ENCODE assay signal across 19 mouse cellular contexts in genomic region chr19:23956299-23956975, GRCm38 (mm10).
DNase-seq lines count a peak whose midpoint lies in the region; ATAC-seq and TF ChIP-seq lines count a peak whose summit lies in the region.
"Had no signal": no experiment of that assay in that cellular context is flagged by ENCODE, and none has a peak within 500 bp of the region (broad histone marks: within the 10 kb centered on the region; RNA-seq: fewer than 3 reads in every experiment).

No protein-coding gene starts in this region.

- no peaks in the 10 kb centered on the region for H3K9me3 ChIP-seq in ES-E14 (ENCODE audit: control insufficient read depth, insufficient read depth, low read depth, low read length)
- H3K9me3 ChIP-seq in liver, embryonic 14.5 days (ENCODE audit: control insufficient read depth, low read length), result no peaks in the 10 kb centered on the region
- H3K9me3 ChIP-seq: forebrain, embryonic 13.5 days; liver, embryonic 13.5 days; neural tube, embryonic 13.5 days had no signal

- H3K27me3 ChIP-seq in liver, embryonic 14.5 days (ENCODE audit: control insufficient read depth, insufficient read depth, low read length), result no peaks in the 10 kb centered on the region
- H3K27me3 ChIP-seq: forebrain, embryonic 13.5 days; liver, embryonic 13.5 days; neural tube, embryonic 13.5 days had no signal

- peak overlapping the region; percentile 36; the same call in 1 of the 2 replicates for H3K9ac ChIP-seq in ES-E14 (ENCODE audit: insufficient read depth, low read depth, low read length, poor library complexity, severe bottlenecking)
- H3K9ac ChIP-seq in liver, embryonic 14.5 days (replicated peaks), result no peak overlapping the region
- H3K9ac ChIP-seq: forebrain, embryonic 13.5 days; liver, embryonic 13.5 days; neural tube, embryonic 13.5 days had no signal

- H3K4me1 ChIP-seq in lung, adult 2 months (ENCODE audit: control insufficient read depth, insufficient read depth, low read length), result no peaks in the 10 kb centered on the region
- H3K4me1 ChIP-seq in ES-E14 (ENCODE audit: control insufficient read depth in 2 of 2, insufficient read depth in 2 of 2, low read length in 2 of 2, poor library complexity in 1 of 2), result peaks cover 2 to 15% of the 10 kb centered on the region in 2 experiments; a peak in 2 of 4 replicates
- no peaks in the 10 kb centered on the region for H3K4me1 ChIP-seq in liver, embryonic 14.5 days (replicated peaks; ENCODE audit: control insufficient read depth in 2 of 2, insufficient read depth in 2 of 2, low read length in 1 of 2)
- H3K4me1 ChIP-seq: liver, embryonic 13.5 days had no signal

- intact Hi-C loops in left cerebral cortex, postnatal 10 days (cut with DNase I), result no loop called here

- no peak for TF ChIP-seq CTCF in lung, adult 2 months (IDR thresholded peaks at IDR 0.05; ENCODE audit: insufficient read depth, low read length)
- no peak for TF ChIP-seq CTCF in liver, embryonic 14.5 days (IDR thresholded peaks at IDR 0.05; ENCODE audit: low read depth)

- TF ChIP-seq POLR2A in lung, adult 2 months (IDR thresholded peaks at IDR 0.05; ENCODE audit: borderline replicate concordance, extremely low read depth, low read depth, low read length), result no peak

- H3K27ac ChIP-seq in ES-E14 (ENCODE audit: insufficient read depth, low read depth, low read length, poor library complexity, severe bottlenecking), result no peak overlapping the region
- H3K27ac ChIP-seq in liver, embryonic 14.5 days, result no peak overlapping the region
- H3K27ac ChIP-seq: forebrain, embryonic 13.5 days; layer of hippocampus, adult 2 months; liver, embryonic 13.5 days; neural tube, embryonic 13.5 days; stomach, postnatal 0 days had no signal

- in situ Hi-C loops in ES-E14 (cut with MboI; ENCODE audit: low sequenced_read_pairs in 2 of 2, unreplicated experiment in 2 of 2), result loop anchor here (5.0 to 25.0 kb wide), 2 partner anchors 94 to 369 kb away; no protein-coding TSS in a partner anchor

- no peaks in the 10 kb centered on the region for H3K36me3 ChIP-seq in ES-E14 (ENCODE audit: control insufficient read depth, insufficient read depth, low read length, poor library complexity, severe bottlenecking)
- H3K36me3 ChIP-seq in liver, embryonic 14.5 days (replicated peaks; ENCODE audit: control insufficient read depth, insufficient read depth, low read depth), result no peaks in the 10 kb centered on the region
- H3K36me3 ChIP-seq: liver, embryonic 13.5 days; neural tube, embryonic 13.5 days had no signal

- no peak overlapping the region for H3K4me2 ChIP-seq in liver, embryonic 14.5 days (ENCODE audit: low read depth)
- H3K4me2 ChIP-seq: forebrain, embryonic 13.5 days; liver, embryonic 13.5 days; neural tube, embryonic 13.5 days had no signal

- no peak for TF ChIP-seq EP300 in liver, embryonic 14.5 days (IDR thresholded peaks at IDR 0.05; ENCODE audit: low read depth)

- 63% methylated on average over 17 of the region's 17 CpGs for WGBS in lung, adult 2 months
- 50% methylated on average over 17 of the region's 17 CpGs for WGBS in liver, embryonic 14.5 days (ENCODE audit: insufficient replicate concordance)

- peak; percentile 43; the same call in 1 of the 2 replicates for ATAC-seq in liver, embryonic 14.5 days (ENCODE audit: insufficient read depth)
- ATAC-seq in cerebellum, adult (ENCODE audit: insufficient number of reproducible peaks, low FRiP score, low TSS enrichment), result no peak
- ATAC-seq: forebrain, embryonic 13.5 days; hindbrain, embryonic 16.5 days had no signal

- no peak overlapping the region for H3K4me3 ChIP-seq in lung, adult 2 months (replicated peaks; ENCODE audit: extremely low read depth, low read depth, low read length)
- peak overlapping the region; percentile 43 to 72 for H3K4me3 ChIP-seq in ES-E14 (ENCODE audit: insufficient read depth in 1 of 2, low read depth in 1 of 2, low read length in 2 of 2, poor library complexity in 1 of 2, severe bottlenecking in 1 of 2)
- no peak overlapping the region for H3K4me3 ChIP-seq in liver, embryonic 14.5 days (ENCODE audit: insufficient read depth in 1 of 2, low read depth in 2 of 2, low read length in 2 of 2)
- H3K4me3 ChIP-seq: forebrain, embryonic 13.5 days; layer of hippocampus, adult 2 months; liver, embryonic 13.5 days; neural tube, embryonic 13.5 days had no signal

- peak; percentile 80 for DNase-seq in heart, adult 11 months
- no peak for DNase-seq in heart, adult 8-10 months (ENCODE audit: low spot score)
- peak; percentile 33 for DNase-seq in lung, postnatal 14 days
- no peak for DNase-seq in lung, adult 2 months
- peak; percentile 70 for DNase-seq in ES-E14 (ENCODE audit: low read depth, low spot score)
- DNase-seq in liver, embryonic 14.5 days (ENCODE audit: low read depth in 3 of 3, low spot score in 3 of 3), result no peak
- DNase-seq in left cerebral cortex, postnatal 10 days (ENCODE audit: extremely low spot score in 1 of 2, low spot score in 2 of 2), result no peak
- DNase-seq: cerebellum, adult 2 months; gastrocnemius, postnatal 10 days; kidney, adult 9 months; liver, embryonic 13.5 days; right cerebral cortex, adult 18-20 months; spleen, adult 18-20 months had no signal

TF ChIP-seq in ES-E14, 5 proteins besides CTCF, POLR2A, EP300 and RAD21:
- TF ChIP-seq ZNF384 (IDR thresholded peaks at IDR 0.05; ENCODE audit: low read depth, low read length) (peak; percentile 64; the same call in 1 of the 2 replicates), ZC3H11A (IDR thresholded peaks at IDR 0.05; ENCODE audit: borderline replicate concordance, low read depth, low read length) (no peak), CHD2 (IDR thresholded peaks at IDR 0.05; ENCODE audit: low read depth, low read length) (no peak)

Comparison
In these comparisons a context has a peak if more than half of its experiments do, and no peak if none do; other contexts are left out.
1. DNase-seq: peak in heart, adult 11 months (single experiment), lung, postnatal 14 days (single experiment) and ES-E14 (single experiment); none in heart, adult 8-10 months (single experiment), lung, adult 2 months (single experiment), liver, embryonic 14.5 days (0 of 3) and left cerebral cortex, postnatal 10 days (0 of 2).
2. H3K4me3 ChIP-seq: peak in ES-E14 (2 of 2); none in lung, adult 2 months (single experiment) and liver, embryonic 14.5 days (0 of 2).